Mouse (Mus musculus) heart, embryonic 11.5 days (tissue): ENCODE results near the gene Mc1r. TPM values are rescaled to one million over a fixed set of nuclear protein-coding genes. Genes with fewer than 3 reads are reported as not detected.
"Not testable (repeated sequence)": the region's sequence is repeated elsewhere in the genome, so short reads cannot be mapped to it uniquely, and the experiment has no call there.

Source experiments
- ATAC-seq: fragments of 200-750 bp; cut with Nextera tagmentation; replicated peaks from 2 replicates; pipeline ENCODE4 v1.8.0; 2017; ENCODE audit warnings: moderate library complexity; ENCODE audit not compliant: insufficient number of reproducible peaks, low FRiP score, low TSS enrichment
- H3K27ac ChIP-seq: fragments of 300-500 bp; sonication (generic); 2 replicates; pipeline ENCODE4 v1.5.1; 2014; ENCODE audit warnings: mild to moderate bottlenecking, low read depth, low read length
- H3K27me3 ChIP-seq: fragments of 300-500 bp; sonication (generic); 2 replicates; pipeline ENCODE4 v1.6.1; 2014; ENCODE audit warnings: mild to moderate bottlenecking, low read length, mixed read lengths; ENCODE audit not compliant: control insufficient read depth, insufficient read depth
- H3K36me3 ChIP-seq: fragments of 300-500 bp; sonication (generic); 2 replicates; pipeline ENCODE4 v1.6.1; 2014; ENCODE audit warnings: mild to moderate bottlenecking, low read length, moderate library complexity, mixed read lengths; ENCODE audit not compliant: control insufficient read depth, insufficient read depth
- H3K4me1 ChIP-seq: fragments of 300-500 bp; sonication (generic); 2 replicates; pipeline ENCODE4 v1.6.1; 2014; ENCODE audit warnings: low read length; ENCODE audit not compliant: control insufficient read depth, insufficient read depth
- H3K4me2 ChIP-seq: fragments of 300-500 bp; sonication (generic); 2 replicates; pipeline ENCODE4 v1.6.1; 2014; ENCODE audit warnings: mild to moderate bottlenecking, moderate library complexity
- H3K4me3 ChIP-seq: fragments of 300-500 bp; sonication (generic); 2 replicates; pipeline ENCODE4 v1.5.1; 2014; ENCODE audit warnings: low read depth, low read length
- H3K9ac ChIP-seq: fragments of 300-500 bp; sonication (generic); 2 replicates; pipeline ENCODE4 v1.6.1; 2014; ENCODE audit warnings: mild to moderate bottlenecking, low read depth, low read length, moderate library complexity
- H3K9me3 ChIP-seq: fragments of 300-500 bp; sonication (generic); replicated peaks from 2 replicates; pipeline ENCODE4 v1.6.1; 2016; ENCODE audit warnings: low read length; ENCODE audit not compliant: control insufficient read depth
- WGBS: fragments of 180-500 bp; shearing (Covaris S2); extraction: QIAGEN DNeasy Blood & Tissue Kit; methylation state at CpG from one replicate; pipeline ENCODE4 v1.1.7; 2014; ENCODE audit not compliant: insufficient replicate concordance; 5-methylcytosine and 5-hydroxymethylcytosine counted together
- polyA plus RNA-seq: library from polyadenylated mRNA; unstranded; fragments of >200 nt; fragmentation: Nextera tagmentation; extraction: Ambion mirVana; gene quantifications from 2 replicates; pipeline ENCODE4 v1.2.1, GENCODE M21; 2014

The Mc1r gene
- polyA plus RNA-seq, 1 experiment from 2014 or later: not detected

GRCm38 (mm10) chr8:123445981-123446380 is 39.1 kb downstream of the Mc1r start:
- H3K36me3 ChIP-seq: no peaks in the 10 kb centered on the region; the same call in 1 of the 2 replicates
- no peaks in the 10 kb centered on the region for H3K9me3 ChIP-seq
- WGBS: 70% methylated on average over 10 of the region's 10 CpGs
- peaks cover 22% of the 10 kb centered on the region for H3K4me1 ChIP-seq
- H3K4me2 ChIP-seq: no peak overlapping the region
- peak overlapping the region; percentile 29; the same call in 1 of the 2 replicates for H3K27ac ChIP-seq
- no peak for ATAC-seq
- H3K4me3 ChIP-seq: no peak overlapping the region
- H3K27me3 ChIP-seq: no peaks in the 10 kb centered on the region
- no peak overlapping the region for H3K9ac ChIP-seq

- Histone ChIP-seq H3K4me1 (peaks cover 22% of the 10 kb centered on the region), H3K4me3 (no peak overlapping the region), H3K36me3 (no peaks in the 10 kb centered on the region; the same call in 1 of the 2 replicates), H3K9me3 (no peaks in the 10 kb centered on the region), H3K27me3 (no peaks in the 10 kb centered on the region), H3K9ac (no peak overlapping the region), H3K27ac (peak overlapping the region; percentile 59), H3K4me2 (no peak overlapping the region)
- WGBS: 46% methylated on average over 6 of the region's 6 CpGs
- 0 out of 2 replicates have a peak, but pooled peaks have one; percentile 18 for ATAC-seq
Measured at GRCm38 (mm10) chr8:123446799-123447198, 39.9 kb downstream of the Mc1r start.

DNA sequence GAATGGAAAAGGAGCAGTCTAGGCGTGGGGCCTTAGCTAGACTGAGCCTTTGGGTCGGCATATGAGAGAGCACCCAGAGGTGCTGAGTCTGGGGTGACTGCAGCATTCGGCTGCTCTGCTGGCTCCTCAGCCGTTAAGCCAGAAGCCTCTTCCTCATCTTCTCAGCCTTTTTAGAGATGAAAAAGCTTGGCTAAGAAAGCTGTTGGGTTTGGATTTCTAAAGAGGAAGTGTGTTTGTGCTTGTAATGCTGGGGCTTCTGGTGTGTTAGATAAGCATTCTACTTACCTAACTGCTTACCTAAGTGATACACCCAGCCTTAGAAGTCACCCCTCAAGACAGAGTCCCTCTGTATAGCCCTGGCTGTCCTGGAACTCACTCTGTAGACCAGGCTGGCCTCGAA is 43.9 kb downstream of the Mc1r start:
- no peaks in the 10 kb centered on the region for H3K27me3 ChIP-seq

GRCm38 (mm10) chr8:123451747-123452146 is 44.8 kb downstream of the Mc1r start:
- H3K4me1 ChIP-seq, H3K27ac ChIP-seq, H3K9ac ChIP-seq, H3K27me3 ChIP-seq, H3K4me2 ChIP-seq, ATAC-seq, H3K4me3 ChIP-seq, H3K9me3 ChIP-seq: not testable (repeated sequence)
- peaks cover 17% of the 10 kb centered on the region for H3K36me3 ChIP-seq
- WGBS: 91% methylated on average over 12 of the region's 12 CpGs

More for the DNA sequence above, 43.9 kb downstream of the Mc1r start:
- WGBS: 82% methylated on average over 5 of the region's 5 CpGs
- ATAC-seq: no peak
- H3K27ac ChIP-seq: no peak overlapping the region
- H3K36me3 ChIP-seq: peaks cover 14% of the 10 kb centered on the region
- H3K4me1 ChIP-seq: peaks cover 16% of the 10 kb centered on the region
- H3K9ac ChIP-seq: no peak overlapping the region
- H3K4me2 ChIP-seq: no peak overlapping the region
- no peak overlapping the region for H3K4me3 ChIP-seq
- no peaks in the 10 kb centered on the region for H3K9me3 ChIP-seq

- H3K9me3 ChIP-seq: no peaks in the 10 kb centered on the region
- no peak overlapping the region for H3K27ac ChIP-seq
- no peak overlapping the region for H3K4me2 ChIP-seq
- WGBS: 77% methylated on average over 4 of the region's 4 CpGs
- no peaks in the 10 kb centered on the region for H3K27me3 ChIP-seq
- peaks cover 17% of the 10 kb centered on the region for H3K36me3 ChIP-seq
- no peak overlapping the region for H3K4me3 ChIP-seq
- H3K9ac ChIP-seq: no peak overlapping the region
- no peak for ATAC-seq
- peaks cover 4% of the 10 kb centered on the region for H3K4me1 ChIP-seq
Measured at GRCm38 (mm10) chr8:123452149-123452548, 45.2 kb downstream of the Mc1r start.

DNA sequence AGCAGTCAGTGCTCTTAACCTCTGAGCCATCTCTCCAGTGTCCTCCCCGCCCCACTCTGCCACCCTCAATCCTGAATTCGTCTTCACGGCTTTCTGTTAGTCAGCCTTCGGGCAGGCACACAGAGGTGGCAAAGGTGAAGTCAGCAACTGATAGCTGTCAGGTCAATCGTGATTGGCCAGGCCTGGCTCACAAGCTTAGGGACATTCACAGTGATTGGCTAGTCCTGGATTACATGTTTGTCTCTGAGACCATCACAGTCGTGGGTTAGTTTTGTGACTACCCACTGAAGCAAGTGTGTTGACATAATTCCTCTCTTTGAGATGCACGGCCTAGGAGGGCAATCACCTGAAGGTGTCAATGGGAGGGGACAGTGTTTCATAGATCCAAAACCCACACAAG is 46.4 kb downstream of the Mc1r start:
- WGBS: 66% methylated on average over 7 of the region's 7 CpGs
- Histone ChIP-seq H3K27ac (no peak overlapping the region), H3K9ac (no peak overlapping the region), H3K4me1 (no peaks in the 10 kb centered on the region), H3K4me2 (no peak overlapping the region), H3K27me3 (no peaks in the 10 kb centered on the region), H3K36me3 (peaks cover 20% of the 10 kb centered on the region), H3K9me3 (no peaks in the 10 kb centered on the region), H3K4me3 (no peak overlapping the region)
- no peak for ATAC-seq

DNA sequence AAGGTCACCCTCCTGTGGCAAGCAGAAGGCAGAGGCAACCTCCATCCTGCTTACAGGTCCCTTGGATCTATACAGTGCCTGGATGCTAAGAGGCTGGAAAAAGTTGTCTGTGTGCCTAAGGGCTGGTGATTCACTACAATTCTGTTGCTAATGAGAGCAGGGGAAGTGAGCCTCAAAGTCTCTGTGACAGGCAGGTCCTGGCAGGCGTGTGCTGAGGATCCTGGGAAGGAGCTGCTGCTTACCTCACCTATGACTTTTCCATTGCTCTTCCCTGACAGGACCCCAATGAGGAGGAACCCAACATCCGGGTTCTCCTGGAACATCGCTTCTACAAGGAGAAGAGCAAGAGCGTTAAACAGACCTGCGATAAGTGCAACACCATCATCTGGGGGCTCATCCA is 47.0 kb downstream of the Mc1r start:
- no peak overlapping the region for H3K27ac ChIP-seq
- no peaks in the 10 kb centered on the region for H3K27me3 ChIP-seq
- no peaks in the 10 kb centered on the region for H3K4me1 ChIP-seq
- no peak overlapping the region for H3K4me2 ChIP-seq
- H3K4me3 ChIP-seq: no peak overlapping the region
- no peak overlapping the region for H3K9ac ChIP-seq
- H3K9me3 ChIP-seq: no peaks in the 10 kb centered on the region
- no peak for ATAC-seq
- peaks cover 25% of the 10 kb centered on the region for H3K36me3 ChIP-seq
- WGBS: 79% methylated on average over 5 of the region's 5 CpGs

DNA sequence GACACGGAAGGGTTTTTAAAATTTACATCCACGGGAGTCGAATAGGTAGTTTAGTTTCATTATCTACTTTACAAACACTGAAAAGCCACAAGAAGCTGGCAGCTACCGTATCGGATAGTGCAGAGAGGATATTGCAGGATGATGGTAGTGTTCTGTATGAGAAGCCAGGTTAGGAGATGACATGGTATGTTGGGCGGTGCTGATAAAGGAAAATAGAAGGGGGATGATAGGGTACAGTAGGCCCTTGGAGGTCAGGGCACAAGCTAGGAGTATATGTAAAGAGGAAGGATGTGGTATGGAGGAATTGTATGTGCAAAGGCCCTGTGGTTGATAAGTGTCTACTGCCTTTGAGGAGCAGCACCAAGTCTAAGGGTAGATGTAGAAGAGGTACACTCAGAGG is 47.7 kb downstream of the Mc1r start:
- Histone ChIP-seq H3K4me1 (no peaks in the 10 kb centered on the region), H3K27ac (no peak overlapping the region), H3K36me3 (peaks cover 28% of the 10 kb centered on the region), H3K9me3 (no peaks in the 10 kb centered on the region), H3K4me3 (no peak overlapping the region), H3K4me2 (no peak overlapping the region), H3K27me3 (no peaks in the 10 kb centered on the region), H3K9ac (no peak overlapping the region)
- no peak for ATAC-seq
- 90% methylated on average over 6 of the region's 6 CpGs for WGBS
